ENCODE assay signal across 9 mouse cellular contexts in genomic region chr2:173801405-173801876, GRCm38 (mm10).
DNase-seq lines count a peak whose midpoint lies in the region; ATAC-seq lines count a peak whose summit lies in the region.
"Had no signal": no experiment of that assay in that cellular context is flagged by ENCODE, and none has a peak within 500 bp of the region (broad histone marks: within the 10 kb centered on the region; RNA-seq: fewer than 3 reads in every experiment).

No protein-coding gene starts in this region.

- no peaks in the 10 kb centered on the region for H3K36me3 ChIP-seq in midbrain, embryonic 11.5 days (ENCODE audit: control insufficient read depth, insufficient read depth, low read length)
- H3K36me3 ChIP-seq in midbrain, embryonic 16.5 days (ENCODE audit: control insufficient read depth, insufficient read depth, low read length), result no peaks in the 10 kb centered on the region
- no peaks in the 10 kb centered on the region for H3K36me3 ChIP-seq in intestine, embryonic 16.5 days (ENCODE audit: control insufficient read depth, insufficient read depth, low read length)
- H3K36me3 ChIP-seq in stomach, embryonic 15.5 days, result no peaks in the 10 kb centered on the region
- no peaks in the 10 kb centered on the region for H3K36me3 ChIP-seq in forebrain, embryonic 13.5 days (ENCODE audit: poor library complexity, severe bottlenecking)
- H3K36me3 ChIP-seq: liver, embryonic 15.5 days had no signal

- ATAC-seq in midbrain, embryonic 11.5 days (ENCODE audit: low FRiP score), result peak; percentile 26; the same call in 1 of the 2 replicates
- ATAC-seq in midbrain, embryonic 16.5 days, result no peak
- peak; percentile 68 for ATAC-seq in intestine, embryonic 16.5 days
- peak; percentile 61; the same call in 1 of the 2 replicates for ATAC-seq in stomach, embryonic 15.5 days (ENCODE audit: insufficient read depth, low FRiP score, low read depth)
- ATAC-seq in CD4-positive, CD25-positive, alpha-beta regulatory T cell, adult 4 months, result no peak
- no peak for ATAC-seq in forebrain, embryonic 13.5 days

- H3K4me3 ChIP-seq in midbrain, embryonic 11.5 days (ENCODE audit: low read depth, low read length), result no peak overlapping the region
- H3K4me3 ChIP-seq in midbrain, embryonic 16.5 days (ENCODE audit: low read depth, low read length), result no peak overlapping the region
- no peak overlapping the region for H3K4me3 ChIP-seq in intestine, embryonic 16.5 days (ENCODE audit: low read length)
- no peak overlapping the region for H3K4me3 ChIP-seq in stomach, embryonic 15.5 days (replicated peaks)
- no peak overlapping the region for H3K4me3 ChIP-seq in forebrain, embryonic 13.5 days
- H3K4me3 ChIP-seq: liver, embryonic 15.5 days had no signal

- no peak overlapping the region for H3K9ac ChIP-seq in midbrain, embryonic 11.5 days (ENCODE audit: low read length)
- H3K9ac ChIP-seq in midbrain, embryonic 16.5 days (ENCODE audit: low read depth, low read length), result no peak overlapping the region
- H3K9ac ChIP-seq in intestine, embryonic 16.5 days (ENCODE audit: low read depth, low read length), result 0 out of 2 replicates have a peak overlapping the region, but pooled peaks have one; percentile 29
- no peak overlapping the region for H3K9ac ChIP-seq in stomach, embryonic 15.5 days
- H3K9ac ChIP-seq in forebrain, embryonic 13.5 days, result no peak overlapping the region
- H3K9ac ChIP-seq: liver, embryonic 15.5 days had no signal

- H3K27me3 ChIP-seq in midbrain, embryonic 11.5 days (ENCODE audit: control insufficient read depth, insufficient read depth, low read length), result no peaks in the 10 kb centered on the region
- H3K27me3 ChIP-seq in midbrain, embryonic 16.5 days (ENCODE audit: control insufficient read depth, insufficient read depth, low read depth, low read length), result no peaks in the 10 kb centered on the region
- no peaks in the 10 kb centered on the region for H3K27me3 ChIP-seq in intestine, embryonic 16.5 days (replicated peaks; ENCODE audit: control insufficient read depth, insufficient read depth, low read length)
- H3K27me3 ChIP-seq in stomach, embryonic 15.5 days (replicated peaks), result no peaks in the 10 kb centered on the region
- no peaks in the 10 kb centered on the region for H3K27me3 ChIP-seq in forebrain, embryonic 13.5 days
- H3K27me3 ChIP-seq: liver, embryonic 15.5 days had no signal

- H3K27ac ChIP-seq in midbrain, embryonic 11.5 days (ENCODE audit: low read depth, low read length), result no peak overlapping the region
- no peak overlapping the region for H3K27ac ChIP-seq in midbrain, embryonic 16.5 days (ENCODE audit: low read length)
- peak overlapping the region; percentile 51 for H3K27ac ChIP-seq in intestine, embryonic 16.5 days (ENCODE audit: low read length)
- H3K27ac ChIP-seq in stomach, embryonic 15.5 days, result 0 out of 2 replicates have a peak overlapping the region, but pooled peaks have one; percentile 11
- H3K27ac ChIP-seq in forebrain, embryonic 13.5 days, result no peak overlapping the region
- H3K27ac ChIP-seq: liver, embryonic 15.5 days had no signal

- no peaks in the 10 kb centered on the region for H3K4me1 ChIP-seq in midbrain, embryonic 11.5 days (ENCODE audit: control insufficient read depth, insufficient read depth, low read length)
- no peaks in the 10 kb centered on the region for H3K4me1 ChIP-seq in midbrain, embryonic 16.5 days (ENCODE audit: control insufficient read depth, insufficient read depth, low read length)
- H3K4me1 ChIP-seq in intestine, embryonic 16.5 days (ENCODE audit: control insufficient read depth, insufficient read depth, low read length), result peaks cover 5% of the 10 kb centered on the region; the same call in 1 of the 2 replicates
- H3K4me1 ChIP-seq in stomach, embryonic 15.5 days, result no peaks in the 10 kb centered on the region
- no peaks in the 10 kb centered on the region for H3K4me1 ChIP-seq in forebrain, embryonic 13.5 days
- H3K4me1 ChIP-seq: liver, embryonic 15.5 days had no signal

- H3K4me2 ChIP-seq in midbrain, embryonic 11.5 days, result no peak overlapping the region
- no peak overlapping the region for H3K4me2 ChIP-seq in midbrain, embryonic 16.5 days (ENCODE audit: low read length)
- no peak overlapping the region for H3K4me2 ChIP-seq in intestine, embryonic 16.5 days (ENCODE audit: low read depth, low read length)
- no peak overlapping the region for H3K4me2 ChIP-seq in stomach, embryonic 15.5 days
- H3K4me2 ChIP-seq in forebrain, embryonic 13.5 days, result no peak overlapping the region
- H3K4me2 ChIP-seq: liver, embryonic 15.5 days had no signal

- H3K9me3 ChIP-seq in midbrain, embryonic 11.5 days (ENCODE audit: control insufficient read depth, low read length), result no peaks in the 10 kb centered on the region
- H3K9me3 ChIP-seq in midbrain, embryonic 16.5 days (replicated peaks; ENCODE audit: control insufficient read depth, low read length, poor library complexity, severe bottlenecking), result no peaks in the 10 kb centered on the region
- no peaks in the 10 kb centered on the region for H3K9me3 ChIP-seq in intestine, embryonic 16.5 days (ENCODE audit: control insufficient read depth, low read length)
- H3K9me3 ChIP-seq in stomach, embryonic 15.5 days, result no peaks in the 10 kb centered on the region
- no peaks in the 10 kb centered on the region for H3K9me3 ChIP-seq in forebrain, embryonic 13.5 days (replicated peaks)
- H3K9me3 ChIP-seq: liver, embryonic 15.5 days had no signal

- 63% methylated on average over 11 of the region's 11 CpGs for WGBS in midbrain, embryonic 11.5 days
- 75% methylated on average over 11 of the region's 11 CpGs for WGBS in midbrain, embryonic 16.5 days
- 52% methylated on average over 11 of the region's 11 CpGs for WGBS in intestine, embryonic 16.5 days
- WGBS in stomach, embryonic 15.5 days, result 50% methylated on average over 11 of the region's 11 CpGs
- WGBS in forebrain, embryonic 13.5 days, result 85% methylated on average over 11 of the region's 11 CpGs

- peak; percentile 78 for DNase-seq in midbrain, embryonic 11.5 days (ENCODE audit: low spot score, missing footprints)
- DNase-seq in gastrocnemius, postnatal 25 days, result peak; percentile 83
- no peak for DNase-seq in layer of hippocampus, postnatal 14 days (ENCODE audit: low spot score in 2 of 2)

Comparison
In these comparisons a context has a peak if more than half of its experiments do, and no peak if none do; other contexts are left out.
1. ATAC-seq: peak in midbrain, embryonic 11.5 days (single experiment), intestine, embryonic 16.5 days (single experiment) and stomach, embryonic 15.5 days (single experiment); none in midbrain, embryonic 16.5 days (single experiment), CD4-positive, CD25-positive, alpha-beta regulatory T cell, adult 4 months (single experiment) and forebrain, embryonic 13.5 days (single experiment).
2. DNase-seq: peak in midbrain, embryonic 11.5 days (single experiment) and gastrocnemius, postnatal 25 days (single experiment); none in layer of hippocampus, postnatal 14 days (0 of 2).
3. H3K27ac ChIP-seq: peak in intestine, embryonic 16.5 days (single experiment) and stomach, embryonic 15.5 days (single experiment); none in midbrain, embryonic 11.5 days (single experiment), midbrain, embryonic 16.5 days (single experiment) and forebrain, embryonic 13.5 days (single experiment).